Mouse (Mus musculus): Measurements from ENCODE around the gene Iqgap3. TPM values are rescaled to one million over a fixed set of nuclear protein-coding genes. Genes with fewer than 3 reads are reported as not detected.
A peak's percentile ranks its signal among the peaks of the same experiment; 100 is the strongest.

The Iqgap3 gene
- total RNA-seq, 4 experiments from 2014 or later, result 0.12 to 1.2 (median 0.56) TPM

- DNase-seq (ENCODE audit: low spot score in 2 of 2), result no peak
Measured at GRCm38 (mm10) chr3:88094126-88094525, 12.4 kb downstream of the Iqgap3 start.

- DNase-seq (ENCODE audit: low spot score in 2 of 2), result no peak
Measured at GRCm38 (mm10) chr3:88097666-88098065, 15.9 kb downstream of the Iqgap3 start.

DNA sequence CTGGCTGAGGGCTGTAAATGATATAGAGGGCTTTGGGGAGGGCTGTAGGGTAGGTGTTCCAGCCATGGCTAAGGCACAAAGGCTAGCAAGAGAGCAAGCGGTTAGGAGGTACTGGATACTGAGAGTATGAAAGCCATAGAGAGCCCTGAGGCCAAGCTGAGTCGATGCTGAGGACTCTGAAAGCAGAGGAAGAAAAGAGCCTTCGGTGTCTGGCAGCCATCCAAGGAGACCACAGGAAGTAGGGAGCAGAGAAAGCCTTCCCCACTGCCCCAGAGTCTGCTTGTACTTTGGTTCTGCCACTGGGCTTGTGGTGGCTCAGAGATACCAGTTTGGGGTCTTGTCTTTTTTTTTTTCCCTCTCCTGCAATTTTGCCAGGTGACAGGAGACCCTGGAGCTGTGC lies 18.5 kb downstream of the Iqgap3 start:
- no peak for DNase-seq (ENCODE audit: low spot score in 2 of 2)

- DNase-seq (ENCODE audit: low spot score in 2 of 2), result no peak
Measured at GRCm38 (mm10) chr3:88101736-88102135, 20.0 kb downstream of the Iqgap3 start.

GRCm38 (mm10) chr3:88102196-88102595 lies 20.4 kb downstream of the Iqgap3 start:
- no peak for DNase-seq (ENCODE audit: low spot score in 2 of 2)

GRCm38 (mm10) chr3:88102611-88103010 lies 20.8 kb downstream of the Iqgap3 start:
- no peak for DNase-seq (ENCODE audit: low spot score in 2 of 2)

GRCm38 (mm10) chr3:88106126-88106525 lies 24.4 kb downstream of the Iqgap3 start:
- no peak for DNase-seq (ENCODE audit: low spot score in 2 of 2)

DNA sequence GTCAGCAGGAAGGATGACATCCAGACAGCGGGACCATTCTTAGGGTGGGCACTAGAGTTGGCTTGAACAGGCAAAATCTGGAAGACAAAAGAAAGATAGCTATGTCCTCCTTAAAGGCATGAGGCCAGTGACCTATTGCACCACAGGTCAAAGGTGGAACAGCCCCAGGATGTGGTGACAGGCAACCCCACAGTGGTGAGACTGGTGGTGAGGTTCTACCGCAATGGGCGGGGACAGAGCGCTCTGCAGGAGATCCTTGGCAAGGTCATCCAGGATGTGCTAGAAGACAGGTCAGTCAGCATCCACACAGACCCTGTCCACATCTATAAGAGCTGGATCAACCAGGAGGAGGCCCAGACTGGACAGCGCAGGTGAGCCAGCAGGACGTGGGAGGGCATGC lies 27.4 kb downstream of the Iqgap3 start:
- DNase-seq (ENCODE audit: low spot score in 2 of 2), result no peak

DNA sequence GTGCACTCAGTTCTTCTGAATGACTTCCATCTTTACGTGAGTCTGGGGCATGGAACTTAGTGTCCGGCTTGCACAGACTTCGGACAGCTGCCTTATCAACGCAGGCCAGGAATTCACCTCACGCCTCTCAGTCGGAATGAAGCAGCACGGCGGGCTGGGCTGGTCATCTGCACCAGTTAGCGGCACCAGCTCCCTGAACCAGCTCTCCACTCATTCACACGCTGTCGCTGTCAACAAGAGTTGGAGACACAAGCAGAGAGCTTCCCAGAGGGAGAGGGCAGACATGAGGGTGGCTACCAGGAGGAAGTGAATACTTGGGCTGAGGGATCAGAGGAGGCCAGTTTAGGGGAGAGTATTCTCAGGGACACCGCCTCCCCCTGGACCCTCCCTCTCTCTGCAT lies 32.6 kb downstream of the Iqgap3 start:
- no peak for DNase-seq (ENCODE audit: low spot score in 2 of 2)

DNA sequence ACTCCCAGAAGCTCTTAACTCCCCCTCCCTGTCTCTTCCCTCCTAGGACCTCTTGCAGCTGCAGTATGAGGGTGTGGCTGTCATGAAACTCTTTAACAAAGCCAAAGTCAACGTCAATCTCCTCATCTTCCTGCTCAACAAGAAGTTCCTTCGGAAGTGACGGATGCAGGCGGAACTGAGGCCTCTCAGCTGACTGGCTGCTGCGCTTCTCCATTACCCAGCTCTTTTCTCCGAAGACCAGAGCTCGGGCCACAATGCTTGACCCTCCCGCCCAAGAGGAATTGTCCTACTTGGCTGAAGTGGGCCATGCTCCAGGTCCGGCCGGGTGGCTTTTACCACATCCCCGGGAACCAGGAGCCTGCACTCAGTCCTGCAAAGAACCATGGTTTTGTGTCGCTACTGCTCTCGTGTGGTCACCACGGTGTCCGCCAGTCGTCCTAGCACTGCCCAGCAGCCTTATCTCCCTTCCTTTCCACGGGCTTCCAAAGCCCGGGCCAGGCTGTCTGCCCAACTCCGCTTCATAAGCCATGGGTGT lies 38.4 kb downstream of the Iqgap3 start:
- no peak for DNase-seq (ENCODE audit: low spot score in 2 of 2)

- no peak for DNase-seq (ENCODE audit: low spot score in 2 of 2)
Measured at GRCm38 (mm10) chr3:88121164-88122131, 39.7 kb downstream of the Iqgap3 start.

DNA sequence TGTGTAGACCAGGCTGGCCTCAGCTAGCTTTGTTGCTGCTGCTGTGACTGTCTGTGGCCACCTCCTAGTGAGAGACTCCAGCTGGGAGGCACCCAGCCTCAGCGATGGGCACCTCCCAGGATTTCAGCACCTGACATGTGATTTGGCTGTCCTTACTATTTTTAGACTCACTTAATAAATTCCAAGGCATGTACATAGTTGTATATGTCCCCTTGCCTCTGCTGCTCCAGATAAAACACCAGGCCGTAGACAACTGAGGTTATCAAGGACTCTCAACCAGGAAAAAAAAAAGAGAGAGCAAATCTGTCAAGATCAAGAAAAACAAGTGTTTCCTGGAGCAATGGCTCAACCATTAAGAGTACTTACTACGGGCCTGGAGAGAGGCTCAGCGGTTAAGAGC lies 43.4 kb downstream of the Iqgap3 start:
- no peak for DNase-seq (ENCODE audit: low spot score in 2 of 2)

- no peak for DNase-seq (ENCODE audit: low spot score in 2 of 2)
Measured at GRCm38 (mm10) chr3:88126181-88126580, 44.4 kb downstream of the Iqgap3 start.

DNA sequence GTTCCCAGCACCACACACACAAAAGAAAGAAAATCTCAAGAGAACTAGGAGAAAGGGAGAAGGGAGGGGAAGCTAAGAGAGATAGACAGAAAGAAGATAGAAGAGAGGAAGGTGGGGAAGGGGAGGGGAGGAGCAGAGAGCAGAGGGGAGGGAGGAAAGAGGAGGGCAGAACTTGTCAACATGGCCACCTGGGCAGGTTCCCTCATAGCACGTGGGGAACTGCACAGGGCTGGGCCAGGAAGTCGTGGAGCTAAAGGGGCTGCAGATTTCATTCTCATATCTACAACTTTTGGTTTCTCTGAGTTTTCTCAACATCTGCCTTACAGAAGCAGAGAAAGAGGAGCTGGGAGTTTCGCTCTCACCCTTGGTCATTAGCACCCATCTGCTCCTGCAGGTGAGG lies 45.9 kb downstream of the Iqgap3 start:
- DNase-seq (ENCODE audit: low spot score in 2 of 2), result no peak

DNA sequence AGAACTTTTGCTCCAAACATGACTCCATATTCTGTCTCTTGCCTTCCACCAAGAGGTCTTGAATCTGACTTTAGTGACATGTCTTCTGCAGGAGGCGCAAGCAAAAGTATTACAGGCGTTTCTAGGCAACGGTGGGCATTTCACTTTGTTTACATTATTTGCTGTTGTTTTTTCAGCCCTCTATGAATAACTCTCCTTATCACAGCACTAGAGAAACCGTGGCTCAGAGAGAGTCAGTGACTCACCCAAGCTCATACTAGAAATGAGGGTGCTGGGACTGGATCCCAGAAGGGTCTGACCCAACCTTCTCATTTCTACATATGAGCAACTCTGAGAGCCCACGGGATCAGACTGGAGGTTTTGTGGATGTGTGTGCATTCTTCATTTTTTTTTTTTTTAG lies 46.3 kb downstream of the Iqgap3 start:
- no peak for DNase-seq (ENCODE audit: low spot score in 2 of 2)

DNA sequence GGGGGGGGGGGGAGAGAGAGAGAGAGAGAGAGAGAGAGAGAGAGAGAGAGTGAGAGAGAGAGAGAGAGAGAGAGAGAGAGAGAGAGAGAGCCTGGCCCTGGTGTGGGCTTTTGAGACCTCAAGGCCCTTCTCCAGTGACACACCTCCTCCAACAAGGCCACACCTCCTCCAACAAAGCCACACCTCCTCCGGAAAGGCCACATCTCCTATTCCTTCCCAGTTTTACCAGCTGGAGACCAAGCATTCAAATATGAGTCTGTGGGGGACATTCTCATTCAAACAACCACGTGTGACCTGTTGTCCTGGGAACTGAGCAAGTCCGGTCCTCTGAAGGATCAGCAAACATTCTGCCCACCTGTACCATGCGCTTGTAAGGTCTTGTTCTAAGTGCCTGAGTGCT lies 47.2 kb downstream of the Iqgap3 start:
- no peak for DNase-seq (ENCODE audit: low spot score in 2 of 2)

- no peak for DNase-seq (ENCODE audit: low spot score in 2 of 2)
Measured at GRCm38 (mm10) chr3:88131071-88131470, 49.3 kb downstream of the Iqgap3 start.

GRCm38 (mm10) chr3:88132492-88132891 lies 50.7 kb downstream of the Iqgap3 start:
- no peak for DNase-seq (ENCODE audit: low spot score in 2 of 2)

GRCm38 (mm10) chr3:88133187-88133771 lies 51.5 kb downstream of the Iqgap3 start:
- DNase-seq (ENCODE audit: low spot score in 2 of 2), result peak in 1 of 2 experiments; percentile 22

DNA sequence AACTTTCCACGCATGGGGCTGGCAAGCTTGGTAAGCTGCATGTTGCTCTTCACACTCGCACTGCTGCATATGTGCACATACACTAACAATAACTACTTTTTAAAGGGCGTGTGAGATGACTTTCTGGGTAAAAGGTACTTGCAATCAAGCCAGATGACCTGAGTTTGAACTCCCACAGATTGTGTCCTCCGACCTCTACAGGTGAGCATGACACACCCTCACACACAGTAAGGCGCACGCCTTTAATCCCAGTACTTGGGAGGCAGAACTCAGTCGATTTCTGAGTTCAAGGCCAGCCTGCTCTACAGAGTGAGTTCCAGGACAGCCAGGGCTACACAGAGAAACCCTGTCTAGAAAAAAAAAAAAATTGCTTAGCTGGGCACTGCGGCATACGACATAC lies 54.6 kb downstream of the Iqgap3 start:
- no peak for DNase-seq (ENCODE audit: low spot score in 2 of 2)

- no peak for DNase-seq (ENCODE audit: low spot score in 2 of 2)
Measured at GRCm38 (mm10) chr3:88136945-88137494, 55.2 kb downstream of the Iqgap3 start.

DNA sequence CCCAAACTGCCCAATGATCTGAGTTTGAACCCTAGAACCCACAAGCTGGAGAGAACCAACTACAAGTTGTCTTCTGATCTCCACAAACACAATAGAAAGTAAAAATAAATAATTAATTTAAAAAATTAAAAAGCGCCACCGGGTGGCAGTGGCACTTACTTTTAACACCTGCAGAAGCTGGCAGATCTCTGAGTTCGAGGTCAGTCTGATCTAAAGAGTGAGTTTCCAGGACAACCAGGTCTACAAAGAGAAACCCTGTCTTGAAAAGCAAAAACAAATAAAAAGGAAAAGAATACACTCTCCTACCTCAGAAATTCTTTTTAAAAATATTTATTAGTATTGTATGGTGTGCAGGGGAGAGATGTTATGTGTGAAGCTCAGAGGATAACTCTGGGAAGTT lies 56.0 kb downstream of the Iqgap3 start:
- DNase-seq (ENCODE audit: low spot score in 2 of 2), result no peak
